Mouse (Mus musculus) cerebellum, adult 2 months (tissue): Measurements from ENCODE around the gene Anxa6.

Source experiments
- CTCF ChIP-seq: fragments of 200-500 bp; IDR thresholded peaks from 2 replicates; pipeline ENCODE4 v1.5.1; 2011; ENCODE audit warnings: low read depth, mild to moderate bottlenecking, control low read depth, low read length, moderate library complexity, borderline replicate concordance; ENCODE audit not compliant: insufficient read depth
- POLR2A ChIP-seq: fragments of 200-500 bp; IDR thresholded peaks from 2 replicates; pipeline ENCODE4 v1.6.1; 2011; ENCODE audit warnings: low read length, control low read depth, borderline replicate concordance; ENCODE audit not compliant: insufficient read depth

- TF ChIP-seq CTCF (no peak), POLR2A (no peak)
Observed at GRCm38 (mm10) chr11:54949717-54950116, 83.5 kb downstream of the Anxa6 start.
